Mouse (Mus musculus): ENCODE measurements around the gene Adgrg5.

DNA sequence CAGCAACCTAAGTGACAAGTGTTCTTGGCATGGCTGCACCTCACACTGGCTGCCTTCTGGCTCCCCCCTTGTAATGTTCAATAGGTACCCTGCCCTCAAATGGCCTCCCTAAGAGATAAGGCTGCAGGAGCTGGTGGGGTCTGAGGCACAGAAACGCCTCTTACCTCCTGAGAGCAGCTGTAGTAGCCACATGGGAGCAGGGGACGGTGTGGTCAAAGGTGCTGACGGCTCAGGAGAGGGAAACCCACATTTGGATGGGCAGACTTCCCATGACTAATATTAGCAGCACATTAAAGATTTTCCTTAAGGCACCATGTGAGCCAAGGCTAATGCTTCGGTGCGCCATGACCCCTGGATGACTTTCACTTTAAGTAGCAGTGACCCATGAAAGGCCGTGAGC lies 22.9 kb upstream of the Adgrg5 start:
- TF ChIP-seq GATA1 (IDR thresholded peaks at IDR 0.05; ENCODE audit: low read length) (no peak), TAL1 (IDR thresholded peaks at IDR 0.05; ENCODE audit: low read length) (no peak)
